Mouse (Mus musculus) pancreas, adult 10 weeks (tissue): Measurements from ENCODE around the gene Mei1. TPM values are rescaled to one million over a fixed set of nuclear protein-coding genes. Genes with fewer than 3 reads are reported as not detected.

Experiments
- polyA plus RNA-seq: library from polyadenylated mRNA; stranded (reverse); fragments of 350-450 nt; fragmentation: Illumina TruSeq; extraction: RNeasy Lipid Tissue Mini Kit (QIAGEN cat#74804); gene quantifications from one replicate; pipeline ENCODE4 v1.2.3, GENCODE M21; 2015; ENCODE audit warnings: low read depth, low replicate concordance; ENCODE audit not compliant: insufficient read depth

The Mei1 gene
- polyA plus RNA-seq, result not detected

GRCm38 (mm10) chr15:82069898-82070297, at the start of gene Mei1:
Gene Mei1 (plus strand): TSS chr15:82069996.

GRCm38 (mm10) chr15:82033762-82034161, 36.0 kb upstream of the Mei1 start, which contains the start of gene Desi1:
Gene Desi1 (minus strand): TSS chr15:82033862.

GRCm38 (mm10) chr15:82047080-82047883, 22.5 kb upstream of the Mei1 start, which contains the start of gene Snu13:
Gene Snu13 (minus strand): TSS chr15:82047598.

GRCm38 (mm10) chr15:82058719-82059201, 11.0 kb upstream of the Mei1 start, which contains the start of gene 4930407I10Rik:
Gene 4930407I10Rik (plus strand): TSS chr15:82059151.

GRCm38 (mm10) chr15:82127426-82128374, 57.9 kb downstream of the Mei1 start, which contains the start of gene Ccdc134:
Gene Ccdc134 (plus strand): TSS chr15:82127922.

GRCm38 (mm10) chr15:82146770-82147610, 77.2 kb downstream of the Mei1 start, which contains the start of gene Srebf2:
Gene Srebf2 (plus strand): TSS chr15:82147181.

Other genes starting within 250 kb of the Mei1 start
- gene Tob2, start 211.2 kb upstream of the Mei1 start, polyA plus RNA-seq, result 5.4 TPM
- gene Phf5a, start 198.1 kb upstream of the Mei1 start, polyA plus RNA-seq, result 11.9 TPM
- gene Aco2, start 197.7 kb upstream of the Mei1 start, polyA plus RNA-seq, result 36.1 TPM
- 4.1 TPM for gene Polr3h, start 143.8 kb upstream of the Mei1 start, polyA plus RNA-seq
- gene Csdc2, start 133.2 kb upstream of the Mei1 start, polyA plus RNA-seq, result 0.96 TPM
- 5.2 TPM for gene Pmm1, start 109.1 kb upstream of the Mei1 start, polyA plus RNA-seq
- gene 1700029P11Rik, start 89.5 kb upstream of the Mei1 start, polyA plus RNA-seq, result not detected
- gene Xrcc6, start 82.2 kb upstream of the Mei1 start, polyA plus RNA-seq, result 14.2 TPM
- 13.3 TPM for gene Desi1, start 36.1 kb upstream of the Mei1 start, polyA plus RNA-seq
- 15.2 TPM for gene Snu13, start 22.4 kb upstream of the Mei1 start, polyA plus RNA-seq
- not detected for gene 4930407I10Rik, start 10.8 kb upstream of the Mei1 start, polyA plus RNA-seq
- gene Ccdc134, start 57.9 kb downstream of the Mei1 start, polyA plus RNA-seq, result 9.6 TPM
- 12.1 TPM for gene Srebf2, start 77.2 kb downstream of the Mei1 start, polyA plus RNA-seq
- not detected for gene Shisa8, start 142.8 kb downstream of the Mei1 start, polyA plus RNA-seq
- gene Tnfrsf13c, start 154.4 kb downstream of the Mei1 start, polyA plus RNA-seq, result not detected
- gene Cenpm, start 174.8 kb downstream of the Mei1 start, polyA plus RNA-seq, result not detected
- gene 1500009C09Rik, start 182.4 kb downstream of the Mei1 start, polyA plus RNA-seq, result not detected
- 1.0 TPM for gene Sept3, start 204.9 kb downstream of the Mei1 start, polyA plus RNA-seq
- gene Wbp2nl, start 229.0 kb downstream of the Mei1 start, polyA plus RNA-seq, result not detected